Mouse (Mus musculus): Measurements from ENCODE around the gene Sun2.

DNA sequence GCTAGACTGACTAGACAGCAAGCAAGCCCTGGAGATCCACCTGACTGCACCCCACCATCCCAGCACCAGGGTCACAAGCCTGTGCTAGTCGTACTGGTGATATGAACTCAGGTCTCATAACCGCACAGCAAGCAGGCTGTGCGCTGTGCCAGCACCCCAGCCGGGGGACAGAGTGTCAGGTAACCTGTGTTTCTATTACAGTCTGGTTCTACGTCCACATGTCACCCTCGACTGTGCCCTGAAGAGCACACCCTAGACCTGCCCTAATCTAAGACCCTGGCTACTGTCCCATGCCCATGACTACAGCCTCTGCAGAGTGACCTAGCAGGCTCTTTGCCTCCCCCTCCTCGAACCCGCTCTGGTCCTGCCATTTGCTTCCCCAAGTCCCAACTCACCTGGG lies 9.1 kb downstream of the Sun2 start:
- no peak for TF ChIP-seq CTCF (IDR thresholded peaks at IDR 0.05; ENCODE audit: extremely low read depth, insufficient read depth, low read length)
- TF ChIP-seq POLR2A (IDR thresholded peaks at IDR 0.05; ENCODE audit: extremely low read depth, insufficient read depth, low read length): no peak

Data from cortical plate, adult 2 months (tissue).